Mouse (Mus musculus): ENCODE data around the gene Sp110. TPM values are rescaled to one million over a fixed set of nuclear protein-coding genes. Genes with fewer than 3 reads are reported as not detected.

The Sp110 gene
- polyA plus RNA-seq, 1 experiment from 2014 or later = 0.38 TPM

Other genes starting within 250 kb of the Sp110 start
- gene G530012D18Rik, start 23.1 kb downstream of the Sp110 start, polyA plus RNA-seq (2015; fragmentation: Nextera tagmentation; extraction: Ambion mirVana) = not detected in 2 replicates
- 0.36 and 0.46 TPM in 2 replicates for gene Sp140, start 1.6 kb upstream of the Sp110 start, polyA plus RNA-seq (2015; fragmentation: Nextera tagmentation; extraction: Ambion mirVana)
- 0.30 and 0.59 TPM in 2 replicates for gene Sp100, start 51.2 kb upstream of the Sp110 start, polyA plus RNA-seq (2015; fragmentation: Nextera tagmentation; extraction: Ambion mirVana)
- 0.59 and 0.90 TPM in 2 replicates for gene A630001G21Rik, start 179.8 kb upstream of the Sp110 start, polyA plus RNA-seq (2015; fragmentation: Nextera tagmentation; extraction: Ambion mirVana)
- 52.1 and 54.9 TPM in 2 replicates for gene Cab39, start 194.6 kb upstream of the Sp110 start, polyA plus RNA-seq (2015; fragmentation: Nextera tagmentation; extraction: Ambion mirVana)

Measured in midbrain, embryonic 13.5 days (tissue).